Mouse (Mus musculus): ENCODE data around the gene Sgcd.

The Sgcd gene

GRCm38 (mm10) chr11:46924946-46925345 is 1063.8 kb downstream of the Sgcd start:
- no peak for DNase-seq

- no peak for DNase-seq
Measured at GRCm38 (mm10) chr11:46920244-46920643, 1068.5 kb downstream of the Sgcd start.

- DNase-seq = no peak
Measured at GRCm38 (mm10) chr11:46912656-46913237, 1076.0 kb downstream of the Sgcd start.

GRCm38 (mm10) chr11:46904281-46904680 is 1084.5 kb downstream of the Sgcd start:
- no peak for DNase-seq

- DNase-seq = no peak
Measured at GRCm38 (mm10) chr11:46889093-46889492, 1099.7 kb downstream of the Sgcd start.

- DNase-seq = no peak
Measured at GRCm38 (mm10) chr11:46882456-46882855, 1106.3 kb downstream of the Sgcd start.

GRCm38 (mm10) chr11:46875774-46876173 is 1113.0 kb downstream of the Sgcd start:
- DNase-seq = no peak

GRCm38 (mm10) chr11:46868594-46868993 is 1120.2 kb downstream of the Sgcd start:
- no peak for DNase-seq

GRCm38 (mm10) chr11:46864809-46865208 is 1124.0 kb downstream of the Sgcd start:
- DNase-seq = peak; percentile 3

GRCm38 (mm10) chr11:46848221-46848971 is 1140.4 kb downstream of the Sgcd start:
- DNase-seq = no peak

GRCm38 (mm10) chr11:46847827-46848220 is 1140.9 kb downstream of the Sgcd start:
- no peak for DNase-seq

GRCm38 (mm10) chr11:46846661-46847060 is 1142.1 kb downstream of the Sgcd start:
- DNase-seq = peak; percentile 40

All from kidney, adult 18-20 months (tissue).